Mouse (Mus musculus) left cerebral cortex, postnatal 10 days (tissue): Measurements from ENCODE around the gene Mier2. TPM values are rescaled to one million over a fixed set of nuclear protein-coding genes. Genes with fewer than 3 reads are reported as not detected.

Experiments
- DNase-seq, 2 experiments: peaks; one replicate each; pipeline ENCODE4 v3.0.0; 2021 to 2022; ENCODE audit warnings: low spot score in 2 of 2, mixed read lengths in 1 of 2; ENCODE audit errors: extremely low spot score in 1 of 2
- intact Hi-C: fragments of 180-260 bp; cut with DNase I; formaldehyde crosslinking; loops from one replicate; pipeline ENCODE4 v1.15.1; 2025
- microRNA-seq: library from miRNA; unstranded; fragments of <30 nt; microRNA quantifications from one replicate; pipeline ENCODE4 v1.2.0, GENCODE M21; 2022
- total RNA-seq, 2 experiments: library from RNA; stranded (reverse); gene quantifications; 2 replicates each; pipeline ENCODE4 v1.2.3; 2021

The Mier2 gene
- total RNA-seq, 2 experiments from 2014 or later = 47.5 to 50.2 TPM

DNA sequence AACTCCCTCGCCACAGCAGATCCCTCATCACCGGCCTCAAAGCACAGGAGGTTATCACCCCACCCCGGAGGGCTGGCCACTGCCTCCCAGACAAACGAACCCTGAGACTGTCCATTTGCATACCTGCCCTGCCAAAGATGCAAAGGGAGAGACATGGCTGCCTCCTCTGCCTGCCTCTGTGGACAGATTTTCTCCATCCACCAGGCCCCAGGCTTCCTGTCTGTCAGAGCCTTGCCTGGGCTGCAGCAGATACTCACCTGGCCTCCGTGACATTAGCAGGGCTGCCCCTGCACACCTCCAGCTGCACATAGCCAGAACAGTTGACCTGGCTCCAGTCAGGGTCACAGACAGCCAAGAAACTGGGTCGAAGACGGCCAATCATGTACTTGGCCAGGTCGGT lies 24.8 kb downstream of the Mier2 start:
- intact Hi-C loops = no loop called here
- DNase-seq = no peak

DNA sequence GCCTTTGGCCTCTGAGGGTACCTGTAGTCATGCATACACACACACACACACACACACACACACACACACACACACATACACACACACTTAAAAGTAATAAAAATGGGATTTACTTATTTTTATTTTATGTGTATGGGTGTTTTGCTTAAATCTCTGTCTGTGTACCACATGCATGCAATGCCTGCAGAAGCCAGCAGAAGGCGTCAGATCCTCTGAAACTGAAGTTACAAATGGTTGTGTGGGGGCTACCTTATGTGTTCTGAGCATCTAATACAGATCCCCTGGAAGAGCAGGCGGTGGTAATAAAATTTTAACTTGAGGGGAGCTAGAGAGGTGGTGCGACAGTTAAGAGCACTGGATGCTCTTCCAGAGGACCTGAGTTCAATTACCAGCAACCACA lies 26.9 kb downstream of the Mier2 start:
- intact Hi-C loops = no loop called here

DNA sequence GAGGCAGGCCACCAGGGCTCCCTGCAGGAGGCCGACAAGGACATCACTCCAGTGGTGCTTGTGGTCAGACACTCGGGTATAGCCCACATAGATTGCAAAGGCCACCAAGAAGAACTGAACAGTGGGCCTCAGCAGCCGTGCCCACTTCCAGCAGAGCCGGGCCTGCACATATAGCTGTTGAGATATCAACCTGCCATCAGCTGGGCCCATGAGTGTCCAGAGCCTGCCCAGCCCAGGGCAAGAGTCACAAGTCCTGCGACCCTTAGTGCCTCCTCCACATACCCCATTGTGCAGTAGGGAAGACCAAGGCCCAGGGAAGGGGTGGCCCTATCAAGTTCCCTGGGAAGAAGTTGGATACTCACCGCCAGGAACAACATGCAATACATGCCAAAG lies 27.6 kb downstream of the Mier2 start:
- DNase-seq = no peak
- intact Hi-C loops = no loop called here

More for the DNA sequence above, 26.9 kb downstream of the Mier2 start:
- DNase-seq = no peak

DNA sequence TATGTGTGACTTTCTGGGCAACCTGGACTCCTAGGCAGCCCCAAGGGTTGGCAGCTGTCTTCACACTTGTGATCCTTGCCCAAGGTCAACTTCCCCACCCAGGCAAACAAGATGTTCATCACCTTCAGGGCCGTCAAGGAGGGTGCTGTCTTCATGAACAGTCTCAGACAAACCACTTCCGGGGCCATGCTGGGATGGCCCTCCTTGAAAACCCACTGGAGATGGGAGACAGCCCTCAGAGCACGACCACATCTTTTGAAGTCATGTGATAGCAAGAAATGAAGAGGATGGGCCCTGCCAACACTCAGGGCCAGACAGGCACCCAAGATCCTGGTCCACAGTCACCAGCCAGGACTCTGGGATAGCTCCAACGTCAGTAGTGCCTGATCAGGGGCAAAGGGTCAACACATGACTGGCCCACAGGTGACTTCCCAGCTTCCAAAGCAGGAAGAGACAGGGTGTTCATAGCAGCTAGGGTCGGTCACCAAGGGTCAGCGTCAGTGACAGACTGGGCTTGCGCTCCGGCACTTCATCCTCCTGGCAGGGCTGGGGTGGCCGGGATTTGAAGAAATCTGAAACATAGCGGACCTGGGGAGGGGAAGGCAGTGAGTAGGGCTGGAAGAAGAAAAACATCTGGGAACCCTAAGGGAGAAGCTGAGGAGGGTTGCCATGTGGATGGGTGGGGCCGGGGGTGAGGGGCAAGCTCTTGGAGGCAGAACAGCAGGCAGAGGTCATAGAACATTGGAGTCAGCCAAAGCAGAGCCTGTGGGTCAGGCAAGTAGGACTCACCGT lies 28.1 kb downstream of the Mier2 start:
- intact Hi-C loops = no loop called here
- no peak for DNase-seq

DNA sequence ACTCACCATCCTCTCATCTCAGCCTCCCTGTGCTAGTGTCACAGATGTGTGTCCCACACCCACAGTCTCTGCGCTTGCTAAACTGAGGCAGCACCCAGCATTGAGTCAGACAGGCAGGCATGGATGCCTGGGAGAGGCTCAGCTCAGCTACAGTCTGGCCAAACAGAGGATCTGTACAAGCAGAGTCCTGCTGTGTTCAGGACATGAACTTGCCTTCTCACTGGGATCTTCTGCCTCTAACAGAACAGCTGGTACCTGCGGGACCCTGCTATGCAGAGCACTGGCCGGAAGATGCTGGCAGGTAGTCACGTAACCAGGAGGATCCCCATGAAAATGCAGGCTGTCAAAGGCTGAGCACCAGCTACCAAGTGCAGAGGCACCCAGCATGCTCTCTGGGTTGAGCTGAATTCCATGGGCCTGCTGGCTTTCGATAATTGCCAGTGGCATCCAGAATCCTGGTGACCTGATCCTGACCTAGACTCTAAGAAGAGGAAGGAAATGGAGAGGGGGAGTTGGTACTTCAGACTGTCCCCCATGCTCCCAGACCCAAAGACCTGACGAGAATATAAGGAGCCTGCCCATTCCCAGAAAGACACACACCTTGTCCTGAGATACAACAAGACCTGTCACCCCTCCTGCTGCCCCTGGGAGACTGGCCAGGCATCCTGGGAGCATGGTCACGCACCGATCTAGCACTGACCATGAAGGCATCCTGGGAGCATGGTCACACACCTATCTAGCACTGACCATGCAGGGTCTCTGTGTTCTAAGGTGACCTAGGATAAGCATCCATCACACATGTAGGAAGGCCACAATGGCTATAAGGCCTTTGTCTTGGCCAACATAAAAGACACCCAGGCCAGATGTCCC lies 29.3 kb downstream of the Mier2 start:
- no peak for DNase-seq

DNA sequence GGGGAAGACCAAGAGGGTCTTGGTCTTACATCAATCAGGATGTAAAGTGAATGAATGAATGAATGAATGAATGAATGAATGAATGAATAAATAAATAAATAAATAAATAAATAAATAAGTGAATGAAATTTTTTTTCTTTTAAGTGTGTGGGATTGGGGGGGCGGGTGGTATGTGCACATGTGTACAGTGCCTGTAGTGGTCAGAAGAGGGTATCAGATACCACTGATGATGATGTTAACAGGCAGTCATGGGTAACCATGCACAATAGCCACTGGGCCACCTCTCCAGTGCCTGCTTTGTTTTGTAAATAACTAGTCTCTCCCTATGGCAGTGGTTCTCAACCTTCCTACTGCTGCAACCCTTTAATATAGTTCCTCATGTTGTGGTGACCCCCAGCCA lies 30.6 kb downstream of the Mier2 start:
- no peak for DNase-seq
- intact Hi-C loops = no loop called here

More for the DNA sequence above, 29.3 kb downstream of the Mier2 start:
- intact Hi-C loops = no loop called here

DNA sequence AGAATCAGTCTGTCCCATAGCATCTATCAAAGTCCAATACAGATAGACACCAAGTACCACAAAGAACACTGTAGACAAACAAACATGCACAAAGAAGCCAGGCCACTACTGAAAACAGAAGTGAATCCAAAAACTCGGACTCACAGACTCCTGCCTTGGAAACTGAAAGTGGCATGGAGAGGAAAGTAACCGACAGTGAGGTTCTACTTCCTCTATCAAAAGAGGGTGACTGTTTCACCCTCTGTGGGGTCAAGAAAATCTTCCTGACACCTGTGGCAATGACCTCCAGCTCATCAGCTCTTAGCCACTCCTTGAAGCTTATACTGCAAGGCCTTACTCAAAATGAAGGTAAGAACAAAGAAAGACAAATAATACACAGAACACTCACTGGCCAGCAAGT lies 48.3 kb downstream of the Mier2 start:
- intact Hi-C loops = no loop called here

DNA sequence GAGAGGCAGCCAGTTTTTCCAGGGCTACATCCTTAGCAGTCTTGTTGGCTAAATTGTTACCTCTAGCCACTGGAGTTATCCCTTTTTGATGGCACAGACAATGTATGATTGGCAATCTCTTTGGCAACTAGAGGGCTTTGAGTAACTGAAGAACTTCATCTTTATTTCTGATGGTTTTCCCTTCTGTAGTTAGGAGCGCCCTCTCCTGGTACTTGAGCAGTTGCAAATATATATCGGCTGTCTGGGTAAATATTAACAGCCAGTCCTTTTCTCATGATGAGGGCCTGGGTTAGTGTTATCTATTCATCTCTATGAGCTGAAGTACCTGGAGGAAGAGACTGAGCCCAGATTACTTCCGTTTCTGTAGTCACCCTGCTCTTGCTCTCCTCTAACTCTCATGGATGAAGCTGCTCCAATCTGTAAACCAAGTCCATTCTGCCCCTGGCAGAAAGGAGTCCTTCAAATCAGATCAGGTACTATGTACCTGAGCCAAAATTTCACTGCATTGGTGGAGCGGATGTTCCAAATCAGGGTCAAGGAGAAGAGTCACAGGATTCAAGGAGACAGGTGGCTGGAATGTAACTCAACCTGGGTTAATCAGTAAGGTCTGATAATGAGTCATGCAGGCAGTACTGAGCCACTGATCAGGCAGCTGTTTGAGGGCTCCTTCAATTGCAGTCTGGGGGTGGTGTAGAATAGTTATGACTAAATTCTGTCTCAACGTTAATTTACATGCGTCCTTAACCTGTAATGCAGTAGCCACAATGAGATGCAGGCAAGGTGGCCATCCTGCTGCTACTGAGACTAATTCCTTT lies 52.0 kb downstream of the Mier2 start:
- no peak for DNase-seq

More for the DNA sequence above, 48.3 kb downstream of the Mier2 start:
- no peak for DNase-seq

DNA sequence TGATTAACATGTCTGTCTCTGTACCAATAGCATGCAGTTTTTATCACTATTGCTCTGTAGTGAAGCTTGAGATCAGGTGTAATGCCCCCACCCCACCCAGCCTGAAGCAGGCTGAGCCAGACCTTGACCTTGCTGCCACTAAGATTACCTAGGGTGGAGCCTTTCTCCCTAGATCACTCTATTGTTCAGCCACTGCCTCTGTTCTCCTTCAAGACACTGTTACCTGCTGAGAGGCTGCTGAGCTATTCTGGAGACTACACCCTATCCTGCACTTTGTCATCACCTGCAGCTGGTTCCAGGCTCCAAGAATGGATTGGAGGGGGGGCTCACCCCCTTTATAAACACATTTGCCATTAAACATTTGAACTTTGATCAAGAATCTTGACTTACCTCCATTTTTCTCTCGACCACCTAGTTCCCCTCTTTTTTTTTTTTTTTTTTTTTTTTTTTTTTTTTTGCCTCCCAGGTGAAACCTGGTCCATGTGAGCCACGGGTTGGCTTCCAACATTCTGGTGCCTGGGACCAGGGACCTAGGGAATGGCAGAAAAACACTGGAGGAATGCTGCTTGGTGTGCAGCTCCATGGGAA lies 58.2 kb downstream of the Mier2 start:
- intact Hi-C loops = no loop called here

More for the DNA sequence above, 52.0 kb downstream of the Mier2 start:
- intact Hi-C loops = no loop called here

DNA sequence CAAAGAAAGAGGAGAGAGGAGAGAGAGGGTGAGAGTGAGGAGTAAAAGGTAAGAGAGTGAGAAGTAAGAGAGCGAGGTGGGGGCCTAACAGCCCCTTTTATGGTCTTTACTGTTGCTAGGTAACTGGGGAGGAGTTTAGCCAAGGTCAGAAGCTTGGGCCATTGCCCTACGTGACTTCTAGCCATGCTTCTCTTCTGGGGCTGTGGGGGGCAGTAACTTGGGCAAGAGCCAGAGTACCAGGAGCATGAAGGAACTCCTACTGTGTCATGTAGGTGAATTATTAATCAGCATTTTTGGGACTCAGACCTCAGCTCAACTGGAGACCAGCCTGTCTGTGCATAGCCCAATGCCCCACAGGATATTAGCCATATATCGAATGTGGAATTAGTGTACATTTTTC lies 59.1 kb downstream of the Mier2 start:
- intact Hi-C loops = no loop called here
- DNase-seq = no peak

More for the DNA sequence above, 58.2 kb downstream of the Mier2 start:
- DNase-seq = no peak

Small RNA genes lying within 50 kb of the gene (microRNA-seq; reads per million reads assigned to microRNA genes)
- not detected for gene Mir6909

Other genes starting within 250 kb of the Mier2 start
- gene Vmn2r82, start 198.7 kb downstream of the Mier2 start, total RNA-seq = not detected
- gene Vmn2r83, start 86.5 kb downstream of the Mier2 start, total RNA-seq = not detected
- gene Plpp2, start 21.4 kb downstream of the Mier2 start, total RNA-seq = 1 to 10 TPM; 3.2 to 3.7 TPM
- gene Theg, start 32.1 kb upstream of the Mier2 start, total RNA-seq = not detected
- 10 to 100 TPM; 13.3 to 14.2 TPM for gene C2cd4c, start 58.8 kb upstream of the Mier2 start, total RNA-seq
- 10 to 100 TPM; 47.1 to 50.7 TPM for gene Shc2, start 82.7 kb upstream of the Mier2 start, total RNA-seq
- gene Odf3l2, start 90.5 kb upstream of the Mier2 start, total RNA-seq = under 1 TPM; 0.39 to 0.73 TPM
- under 1 TPM; 0.47 to 0.49 TPM for gene Madcam1, start 109.4 kb upstream of the Mier2 start, total RNA-seq
- 10 to 100 TPM; 69.6 to 72.6 TPM for gene Tpgs1, start 114.2 kb upstream of the Mier2 start, total RNA-seq
- 10 to 100 TPM; 64.9 to 66.8 TPM for gene Cdc34, start 127.0 kb upstream of the Mier2 start, total RNA-seq
- gene Gzmm, start 133.8 kb upstream of the Mier2 start, total RNA-seq = 1 to 10 TPM; 1.2 to 1.5 TPM
- 100 to 1,000 TPM; 697 to 706 TPM for gene Bsg, start 149.3 kb upstream of the Mier2 start, total RNA-seq
- gene Hcn2, start 161.4 kb upstream of the Mier2 start, total RNA-seq = 10 to 100 TPM; 75.5 to 80.0 TPM
- gene Polrmt, start 191.4 kb upstream of the Mier2 start, total RNA-seq = 10 to 100 TPM; 40.1 to 43.7 TPM
- gene Fgf22, start 199.9 kb upstream of the Mier2 start, total RNA-seq = 1 to 10 TPM; 1.9 to 3.0 TPM
- gene Rnf126, start 211.8 kb upstream of the Mier2 start, total RNA-seq = 10 to 100 TPM; 90.7 to 95.8 TPM
- 1 to 10 TPM; 1.7 to 2.6 TPM for gene Fstl3, start 222.1 kb upstream of the Mier2 start, total RNA-seq
- under 1 TPM; 0.32 to 0.54 TPM for gene Prss57, start 235.8 kb upstream of the Mier2 start, total RNA-seq
- 100 to 1,000 TPM; 430 to 432 TPM for gene Palm, start 238.4 kb upstream of the Mier2 start, total RNA-seq